Mouse (Mus musculus): Measurements from ENCODE around the gene Cd209a. TPM values are rescaled to one million over a fixed set of nuclear protein-coding genes. Genes with fewer than 3 reads are reported as not detected.

The Cd209a gene
- total and polyA plus RNA-seq, 3 experiments, result not detected

GRCm38 (mm10) chr8:3717321-3717954 lies 31.3 kb downstream of the Cd209a start:
- Histone ChIP-seq H3K4me1 (ENCODE audit: control insufficient read depth in 1 of 2, insufficient read depth in 2 of 2) (peaks cover 0 to 2% of the 10 kb centered on the region in 2 experiments; a peak in 1 of 4 replicates), H3K4me2 (ENCODE audit: insufficient read depth, low read depth, poor library complexity, severe bottlenecking) (no peak overlapping the region), H3K36me3 (replicated peaks in 1 of 2; ENCODE audit: control insufficient read depth in 1 of 2, insufficient read depth in 1 of 2, low read length in 1 of 2) (no peaks in the 10 kb centered on the region), H3K27ac (ENCODE audit: insufficient read depth, low read depth) (no peak overlapping the region), H3K27me3 (replicated peaks) (peaks cover 43% of the 10 kb centered on the region), H3K4me3 (replicated peaks in 1 of 3; ENCODE audit: low read depth in 2 of 3, low read length in 2 of 3, poor library complexity in 1 of 3) (no peak overlapping the region), H3K79me2 (replicated peaks; ENCODE audit: control insufficient read depth, extremely low read depth, insufficient read depth, poor library complexity, severe bottlenecking) (no peaks in the 10 kb centered on the region), H3K9ac (ENCODE audit: insufficient read depth, low read depth) (no peak overlapping the region), H3K9me3 (replicated peaks; ENCODE audit: low read length) (no peaks in the 10 kb centered on the region)
- no peak for TF ChIP-seq MEF2A (IDR thresholded peaks at IDR 0.05; ENCODE audit: borderline replicate concordance, low read depth, low read length)
- TF ChIP-seq USF2 (conservative IDR thresholded peaks at IDR 0.05; ENCODE audit: low read depth, low read length), result no peak
- TF ChIP-seq ZMIZ1 (IDR thresholded peaks at IDR 0.05; ENCODE audit: low read depth, low read length), result no peak
- TF ChIP-seq JUN (IDR thresholded peaks at IDR 0.05; ENCODE audit: insufficient read depth, low read depth, low read length), result no peak
- TF ChIP-seq RCOR1 (conservative IDR thresholded peaks at IDR 0.05; ENCODE audit: low read depth, low read length), result no peak
- TF ChIP-seq CHD2 (IDR thresholded peaks at IDR 0.05; ENCODE audit: low read length), result no peak
- no peak for TF ChIP-seq MYC (IDR thresholded peaks at IDR 0.05; ENCODE audit: low read depth, low read length)
- no peak for TF ChIP-seq TCF12 (IDR thresholded peaks at IDR 0.05; ENCODE audit: low read depth, low read length)
- TF ChIP-seq ZNF384 (IDR thresholded peaks at IDR 0.05; ENCODE audit: low read depth, low read length), result no peak
- TF ChIP-seq SMC3 (IDR thresholded peaks at IDR 0.05; ENCODE audit: low read depth, low read length), result no peak
- TF ChIP-seq BHLHE40 (IDR thresholded peaks at IDR 0.05; ENCODE audit: low read depth, low read length), result no peak
- no peak for TF ChIP-seq MXI1 (IDR thresholded peaks at IDR 0.05; ENCODE audit: low read depth, low read length)
- no peak for TF ChIP-seq ETS1 (conservative IDR thresholded peaks at IDR 0.05; ENCODE audit: low read depth, low read length)
- DNase-seq (ENCODE audit: extremely low read depth), result no peak
- dilution Hi-C loops (cut with MboI; ENCODE audit: extremely low pct_ligation_motif_present, extremely low pct_unique_long_range_greater_than_20kb, low sequenced_read_pairs), result no loop called here
- in situ Hi-C loops (cut with MboI; ENCODE audit: low pct_ligation_motif_present, low pct_unique_long_range_greater_than_20kb, low sequenced_read_pairs), result loop anchor here (10.0 to 25.0 kb wide), 3 partner anchors 237 to 645 kb away; partner anchors contain the start of genes Cd209c and Cd209g

DNA sequence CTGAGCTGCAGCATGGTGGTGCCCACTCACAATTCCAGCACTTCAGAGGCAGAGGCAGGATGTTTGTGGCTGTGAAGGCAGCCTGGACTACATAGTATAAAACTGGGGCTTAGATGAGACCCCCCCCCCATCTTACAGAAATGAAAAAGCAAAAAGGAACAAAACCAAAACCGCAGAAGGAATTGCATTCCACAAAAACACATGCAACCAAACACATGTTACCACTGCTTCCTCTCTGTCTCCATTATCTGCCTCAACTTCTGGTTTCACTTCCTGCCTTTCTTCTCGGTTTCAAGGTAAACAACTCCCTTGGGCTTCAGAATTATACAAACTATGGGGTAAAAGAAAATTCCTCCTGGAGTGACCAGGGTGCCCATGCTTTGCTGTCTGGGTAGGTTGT lies 37.1 kb downstream of the Cd209a start:
- H3K79me2 ChIP-seq (replicated peaks; ENCODE audit: control insufficient read depth, extremely low read depth, insufficient read depth, poor library complexity, severe bottlenecking), result no peaks in the 10 kb centered on the region
- dilution Hi-C loops (cut with MboI; ENCODE audit: extremely low pct_ligation_motif_present, extremely low pct_unique_long_range_greater_than_20kb, low sequenced_read_pairs), result no loop called here
- no peak overlapping the region for H3K27ac ChIP-seq (ENCODE audit: insufficient read depth, low read depth)
- peaks cover 41% of the 10 kb centered on the region for H3K27me3 ChIP-seq (replicated peaks)
- no peaks in the 10 kb centered on the region for H3K9me3 ChIP-seq (replicated peaks; ENCODE audit: low read length)
- H3K36me3 ChIP-seq (replicated peaks in 1 of 2; ENCODE audit: control insufficient read depth in 1 of 2, insufficient read depth in 1 of 2, low read length in 1 of 2), result no peaks in the 10 kb centered on the region
- H3K9ac ChIP-seq (ENCODE audit: insufficient read depth, low read depth), result no peak overlapping the region
- peaks cover 11 to 31% of the 10 kb centered on the region in 2 experiments for H3K4me1 ChIP-seq (ENCODE audit: control insufficient read depth in 1 of 2, insufficient read depth in 2 of 2)
- in situ Hi-C loops (cut with MboI; ENCODE audit: low pct_ligation_motif_present, low pct_unique_long_range_greater_than_20kb, low sequenced_read_pairs), result loop anchor here (10.0 to 25.0 kb wide), 3 partner anchors 243 to 651 kb away; partner anchors contain the start of genes Cd209c and Cd209g
- no peak overlapping the region for H3K4me3 ChIP-seq (replicated peaks in 1 of 3; ENCODE audit: low read depth in 2 of 3, low read length in 2 of 3, poor library complexity in 1 of 3)
- peak; percentile 40 for DNase-seq (ENCODE audit: extremely low read depth)
- peak overlapping the region; percentile 62; the same call in 1 of the 2 replicates for H3K4me2 ChIP-seq (ENCODE audit: insufficient read depth, low read depth, poor library complexity, severe bottlenecking)
- TF ChIP-seq UBTF (IDR thresholded peaks at IDR 0.05; ENCODE audit: low read depth, low read length) (no peak), JUND (conservative IDR thresholded peaks at IDR 0.05; ENCODE audit: low read depth, low read length) (no peak), TBP (conservative IDR thresholded peaks at IDR 0.05; ENCODE audit: low read depth, low read length) (no peak), MAFK (IDR thresholded peaks at IDR 0.05; ENCODE audit: insufficient replicate concordance, low read length) (peak; percentile 69), MYC (IDR thresholded peaks at IDR 0.05; ENCODE audit: low read depth, low read length) (peak; percentile 55; the same call in 1 of the 2 replicates), MAX (IDR thresholded peaks at IDR 0.05; ENCODE audit: low read length) (no peak), KAT2A (IDR thresholded peaks at IDR 0.05; ENCODE audit: insufficient replicate concordance, low read length) (no peak), MAZ (IDR thresholded peaks at IDR 0.05; ENCODE audit: low read depth, low read length) (no peak), IRF4 (IDR thresholded peaks at IDR 0.05; ENCODE audit: low read depth, low read length) (peak; percentile 88), EP300 (IDR thresholded peaks at IDR 0.05; ENCODE audit: low read length) (peak; percentile 96), CHD1 (IDR thresholded peaks at IDR 0.05; ENCODE audit: low read depth, low read length) (no peak), ETS1 (conservative IDR thresholded peaks at IDR 0.05; ENCODE audit: low read depth, low read length) (peak; percentile 53), NELFE (IDR thresholded peaks at IDR 0.05; ENCODE audit: low read depth, low read length) (no peak), SMC3 (IDR thresholded peaks at IDR 0.05; ENCODE audit: low read depth, low read length) (no peak), MEF2A (IDR thresholded peaks at IDR 0.05; ENCODE audit: borderline replicate concordance, low read depth, low read length) (peak; percentile 26; the same call in 1 of the 2 replicates), ZMIZ1 (IDR thresholded peaks at IDR 0.05; ENCODE audit: low read depth, low read length) (no peak), PAX5 (IDR thresholded peaks at IDR 0.05; ENCODE audit: low read length) (no peak), E2F4 (IDR thresholded peaks at IDR 0.05; ENCODE audit: insufficient replicate concordance, low read depth, low read length) (no peak), JUN (IDR thresholded peaks at IDR 0.05; ENCODE audit: insufficient read depth, low read depth, low read length) (0 out of 2 replicates have a peak, but pooled peaks have one; percentile 7), RCOR1 (conservative IDR thresholded peaks at IDR 0.05; ENCODE audit: low read depth, low read length) (0 out of 2 replicates have a peak, but pooled peaks have one; percentile 45), POLR2AphosphoS2 (IDR thresholded peaks at IDR 0.05; ENCODE audit: low read depth, low read length) (no peak), NRF1 (IDR thresholded peaks at IDR 0.05; ENCODE audit: low read depth, low read length) (no peak), GABPA (IDR thresholded peaks at IDR 0.05; ENCODE audit: insufficient replicate concordance, low read depth, low read length) (no peak), ZKSCAN1 (IDR thresholded peaks at IDR 0.05; ENCODE audit: borderline replicate concordance, low read depth, low read length) (no peak)
